Mouse (Mus musculus) heart, adult 9 months (tissue): Measurements from ENCODE around the gene Angptl3.
A peak's percentile ranks its signal among the peaks of the same experiment; 100 is the strongest.

ENCODE experiments used
- DNase-seq, 2 experiments: peaks; one replicate each; pipeline ENCODE4 v3.0.0; 2022; ENCODE audit warnings: low spot score in 2 of 2

Angptl3 gene

GRCm38 (mm10) chr4:99030686-99031085 is at the start of gene Angptl3:
Angptl3 (plus strand) TSS chr4:99030954.
- DNase-seq: no peak

GRCm38 (mm10) chr4:98984701-98985100 is 46.1 kb upstream of the Angptl3 start:
- DNase-seq: no peak

- no peak for DNase-seq
Measured at GRCm38 (mm10) chr4:98993491-98993890, 37.3 kb upstream of the Angptl3 start.

GRCm38 (mm10) chr4:99005574-99005973 is 25.2 kb upstream of the Angptl3 start:
- no peak for DNase-seq

GRCm38 (mm10) chr4:99006319-99006718 is 24.4 kb upstream of the Angptl3 start:
- DNase-seq: no peak

GRCm38 (mm10) chr4:99011039-99011438 is 19.7 kb upstream of the Angptl3 start:
- no peak for DNase-seq

GRCm38 (mm10) chr4:99022221-99022620 is 8.5 kb upstream of the Angptl3 start:
- DNase-seq: no peak

- DNase-seq: no peak
Measured at GRCm38 (mm10) chr4:99028377-99028776, 2.4 kb upstream of the Angptl3 start.

- peak in 1 of 2 experiments; percentile 12 for DNase-seq
Measured at GRCm38 (mm10) chr4:99032921-99033320, 2.2 kb downstream of the Angptl3 start.

- no peak for DNase-seq
Measured at GRCm38 (mm10) chr4:99044854-99045253, 14.1 kb downstream of the Angptl3 start.

- DNase-seq: no peak
Measured at GRCm38 (mm10) chr4:99046471-99046870, 15.7 kb downstream of the Angptl3 start.

GRCm38 (mm10) chr4:99048581-99048980 is 17.8 kb downstream of the Angptl3 start:
- DNase-seq: no peak

- no peak for DNase-seq
Measured at GRCm38 (mm10) chr4:99064524-99064923, 33.8 kb downstream of the Angptl3 start.

GRCm38 (mm10) chr4:99068806-99069205 is 38.1 kb downstream of the Angptl3 start:
- DNase-seq: no peak

- DNase-seq: no peak
Measured at GRCm38 (mm10) chr4:99078005-99078404, 47.3 kb downstream of the Angptl3 start.

- DNase-seq: no peak
Measured at GRCm38 (mm10) chr4:99081169-99081568, 50.4 kb downstream of the Angptl3 start.

GRCm38 (mm10) chr4:99083862-99084261 is 53.1 kb downstream of the Angptl3 start:
- no peak for DNase-seq

GRCm38 (mm10) chr4:99087760-99088485 is 57.2 kb downstream of the Angptl3 start:
- DNase-seq: no peak

- no peak for DNase-seq
Measured at GRCm38 (mm10) chr4:99091151-99091701, 60.5 kb downstream of the Angptl3 start.

- no peak for DNase-seq
Measured at GRCm38 (mm10) chr4:99091777-99092176, 61.0 kb downstream of the Angptl3 start.
